14 mouse cellular contexts compared by ENCODE assay signal in the genomic region with DNA sequence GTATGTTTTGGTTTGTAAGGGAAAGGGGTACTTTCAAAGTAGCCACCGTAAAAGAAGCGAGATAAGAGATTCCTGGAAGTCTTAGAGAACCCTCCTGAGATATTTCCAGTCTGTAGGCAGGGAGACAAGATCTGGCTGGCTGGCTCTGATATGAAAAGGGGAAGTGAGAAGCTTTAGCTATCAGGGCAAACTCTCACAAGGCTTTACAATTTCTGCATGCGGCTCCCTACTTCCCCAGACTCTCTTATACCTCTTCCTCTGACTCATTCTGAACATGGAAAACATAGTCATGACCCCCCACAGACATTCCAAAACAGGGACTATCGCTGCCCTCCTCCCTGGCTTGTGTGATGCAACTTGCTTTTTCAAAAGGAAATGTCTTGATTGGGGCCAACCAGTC.
A peak's percentile ranks its signal among the peaks of the same experiment; 100 is the strongest.
DNase-seq lines count a peak whose midpoint lies in the region; ATAC-seq and TF ChIP-seq lines count a peak whose summit lies in the region.
"Had no signal": no experiment of that assay in that cellular context is flagged by ENCODE, and none has a peak within 500 bp of the region (broad histone marks: within the 10 kb centered on the region; RNA-seq: fewer than 3 reads in every experiment).

No protein-coding gene starts in this region.

- no peak for DNase-seq in frontal cortex, postnatal 14 days (ENCODE audit: low spot score in 2 of 2)
- DNase-seq in brain, adult 2 months (ENCODE audit: low read depth, low spot score) = peak; percentile 29
- DNase-seq in splenic B cell, adult 2 months (ENCODE audit: low read depth, low spot score) = peak; percentile 59
- no peak for DNase-seq in adrenal gland, postnatal 4 days (ENCODE audit: low spot score in 2 of 2)
- no peak for DNase-seq in cerebellum, adult 18-20 months
- DNase-seq in left cerebral cortex, adult 2 months (ENCODE audit: extremely low spot score in 1 of 2, low spot score in 2 of 2) = no peak
- DNase-seq: cerebellum, postnatal 10 days; kidney, adult 2 months; lung, adult 18-20 months; lung, postnatal 4 days had no signal

- H3K4me1 ChIP-seq in liver, embryonic 16.5 days (ENCODE audit: control insufficient read depth, low read depth, low read length) = no peaks in the 10 kb centered on the region

- H3K36me3 ChIP-seq in liver, embryonic 16.5 days (ENCODE audit: control insufficient read depth, insufficient read depth) = no peaks in the 10 kb centered on the region
- no peaks in the 10 kb centered on the region for H3K36me3 ChIP-seq in splenic B cell, adult 2 months (ENCODE audit: control insufficient read depth, insufficient read depth, low read length, poor library complexity, severe bottlenecking)

- no peak overlapping the region for H3K4me2 ChIP-seq in liver, embryonic 16.5 days (ENCODE audit: low read depth, low read length)

- WGBS in liver, embryonic 16.5 days (ENCODE audit: insufficient replicate concordance) = 10% methylated on average over 4 of the region's 4 CpGs

- H3K9me3 ChIP-seq in liver, embryonic 16.5 days (replicated peaks; ENCODE audit: control insufficient read depth, low read length) = no peaks in the 10 kb centered on the region

- H3K27ac ChIP-seq in liver, embryonic 16.5 days (ENCODE audit: low read length) = no peak overlapping the region
- H3K27ac ChIP-seq in left cerebral cortex, adult 2 months = no peak overlapping the region
- H3K27ac ChIP-seq: hindbrain, postnatal 0 days had no signal

- no peak overlapping the region for H3K4me3 ChIP-seq in liver, embryonic 16.5 days (ENCODE audit: low read depth, low read length)
- no peak overlapping the region for H3K4me3 ChIP-seq in left cerebral cortex, adult 2 months

- no peak for TF ChIP-seq CTCF in left cerebral cortex, adult 2 months (IDR thresholded peaks at IDR 0.05)

- intact Hi-C loops in left cerebral cortex, adult 2 months (cut with DNase I) = loop anchor here (5.0 kb wide), 1 partner anchor 97 kb away; no protein-coding TSS in a partner anchor

- peak; percentile 85 for ATAC-seq in frontal cortex, adult (ENCODE audit: low TSS enrichment)
- ATAC-seq in liver, embryonic 16.5 days (ENCODE audit: low read depth) = 0 out of 2 replicates have a peak, but pooled peaks have one; percentile 13
- ATAC-seq: activated CD4-positive, CD25-positive, alpha-beta regulatory T cell, adult 4 months; hindbrain, postnatal 0 days had no signal

- no peak overlapping the region for H3K9ac ChIP-seq in liver, embryonic 16.5 days (ENCODE audit: low read depth, low read length)

- H3K27me3 ChIP-seq in liver, embryonic 16.5 days (ENCODE audit: control insufficient read depth, insufficient read depth, low read depth, low read length) = no peaks in the 10 kb centered on the region
- H3K27me3 ChIP-seq in splenic B cell, adult 2 months (ENCODE audit: control insufficient read depth, insufficient read depth, low read length, poor library complexity, severe bottlenecking) = no peaks in the 10 kb centered on the region

Comparison
In these comparisons a context has a peak if more than half of its experiments do, and no peak if none do; other contexts are left out.
1. DNase-seq: peak in brain, adult 2 months (single experiment) and splenic B cell, adult 2 months (single experiment); none in frontal cortex, postnatal 14 days (0 of 2), adrenal gland, postnatal 4 days (0 of 2), cerebellum, adult 18-20 months (0 of 2) and left cerebral cortex, adult 2 months (0 of 2).